ENCODE assay signal across 24 mouse cellular contexts in the genomic region with DNA sequence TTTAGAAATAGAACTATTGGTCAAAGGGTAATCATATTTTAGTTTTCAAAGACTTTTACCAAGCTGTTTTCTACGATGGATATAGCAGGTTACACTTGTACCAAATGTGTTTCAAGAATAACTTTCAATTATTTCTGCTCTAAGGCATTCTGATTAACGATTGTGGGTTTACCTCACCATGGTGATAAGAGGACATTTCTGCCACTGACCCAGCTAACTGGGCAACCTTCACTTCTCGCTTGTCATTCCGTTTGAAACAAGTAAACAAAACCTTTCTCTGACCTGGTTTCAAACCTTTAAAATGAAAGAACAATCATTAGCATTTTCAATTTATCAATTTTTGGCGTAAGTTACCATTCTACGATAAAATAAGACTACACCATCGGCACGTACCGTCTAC. TPM values are rescaled to one million over a fixed set of nuclear protein-coding genes. Genes with fewer than 3 reads are reported as not detected.
DNase-seq lines count a peak whose midpoint lies in the region; ATAC-seq and TF ChIP-seq lines count a peak whose summit lies in the region.
"Had no signal": no experiment of that assay in that cellular context is flagged by ENCODE, and none has a peak within 500 bp of the region (broad histone marks: within the 10 kb centered on the region; RNA-seq: fewer than 3 reads in every experiment).

No protein-coding gene starts in this region.

- no peaks in the 10 kb centered on the region for H3K36me3 ChIP-seq in liver, adult 2 months (ENCODE audit: control insufficient read depth, insufficient read depth, low read length)
- peaks cover 100% of the 10 kb centered on the region for H3K36me3 ChIP-seq in liver, embryonic 12.5 days
- peaks cover 37% of the 10 kb centered on the region for H3K36me3 ChIP-seq in midbrain, embryonic 11.5 days (ENCODE audit: control insufficient read depth, insufficient read depth, low read length)
- H3K36me3 ChIP-seq in midbrain, embryonic 15.5 days (replicated peaks) = no peaks in the 10 kb centered on the region
- peaks cover 76 to 95% of the 10 kb centered on the region in 2 experiments for H3K36me3 ChIP-seq in CH12.LX (replicated peaks in 1 of 2; ENCODE audit: control insufficient read depth in 1 of 2, insufficient read depth in 1 of 2, low read length in 1 of 2)

- no peaks in the 10 kb centered on the region for H3K4me1 ChIP-seq in liver, adult 2 months (ENCODE audit: control insufficient read depth, insufficient read depth, low read length)
- H3K4me1 ChIP-seq in liver, embryonic 12.5 days = no peaks in the 10 kb centered on the region
- H3K4me1 ChIP-seq in midbrain, embryonic 11.5 days (ENCODE audit: control insufficient read depth, insufficient read depth, low read length) = no peaks in the 10 kb centered on the region
- no peaks in the 10 kb centered on the region for H3K4me1 ChIP-seq in midbrain, embryonic 15.5 days
- H3K4me1 ChIP-seq in CH12.LX (ENCODE audit: control insufficient read depth in 1 of 2, insufficient read depth in 2 of 2) = no peaks in the 10 kb centered on the region

- dilution Hi-C loops in CH12.LX (cut with MboI; ENCODE audit: extremely low pct_ligation_motif_present, extremely low pct_unique_long_range_greater_than_20kb, low sequenced_read_pairs) = no loop called here

- H3K27ac ChIP-seq in liver, adult 2 months (replicated peaks; ENCODE audit: insufficient read depth, low read depth, low read length) = no peak overlapping the region
- no peak overlapping the region for H3K27ac ChIP-seq in liver, embryonic 12.5 days
- H3K27ac ChIP-seq in midbrain, embryonic 11.5 days (ENCODE audit: low read depth, low read length) = no peak overlapping the region
- no peak overlapping the region for H3K27ac ChIP-seq in midbrain, embryonic 15.5 days
- H3K27ac ChIP-seq in CH12.LX (ENCODE audit: insufficient read depth, low read depth) = no peak overlapping the region

- no peak overlapping the region for H3K4me3 ChIP-seq in liver, adult 2 months (ENCODE audit: insufficient read depth, low read depth, low read length)
- H3K4me3 ChIP-seq in liver, embryonic 12.5 days = no peak overlapping the region
- H3K4me3 ChIP-seq in midbrain, embryonic 11.5 days (ENCODE audit: low read depth, low read length) = no peak overlapping the region
- no peak overlapping the region for H3K4me3 ChIP-seq in midbrain, embryonic 15.5 days
- H3K4me3 ChIP-seq in CH12.LX (replicated peaks in 1 of 3; ENCODE audit: low read depth in 2 of 3, low read length in 2 of 3, poor library complexity in 1 of 3) = no peak overlapping the region

- WGBS in liver, adult 2 months = 61% methylated on average over 9 of the region's 9 CpGs
- WGBS in liver, embryonic 12.5 days (ENCODE audit: insufficient replicate concordance) = 93% methylated on average over 9 of the region's 9 CpGs
- 97% methylated on average over 9 of the region's 9 CpGs for WGBS in midbrain, embryonic 11.5 days
- WGBS in midbrain, embryonic 15.5 days = 92% methylated on average over 9 of the region's 9 CpGs

- H3K9me3 ChIP-seq in liver, embryonic 12.5 days (replicated peaks) = no peaks in the 10 kb centered on the region
- no peaks in the 10 kb centered on the region for H3K9me3 ChIP-seq in midbrain, embryonic 11.5 days (ENCODE audit: control insufficient read depth, low read length)
- no peaks in the 10 kb centered on the region for H3K9me3 ChIP-seq in midbrain, embryonic 15.5 days
- H3K9me3 ChIP-seq in CH12.LX (replicated peaks; ENCODE audit: low read length) = no peaks in the 10 kb centered on the region
- H3K9me3 ChIP-seq: G1E had no signal

- H3K9ac ChIP-seq in liver, adult 2 months (ENCODE audit: low read depth, low read length) = no peak overlapping the region
- no peak overlapping the region for H3K9ac ChIP-seq in liver, embryonic 12.5 days
- H3K9ac ChIP-seq in midbrain, embryonic 11.5 days (ENCODE audit: low read length) = no peak overlapping the region
- H3K9ac ChIP-seq in midbrain, embryonic 15.5 days = no peak overlapping the region
- no peak overlapping the region for H3K9ac ChIP-seq in CH12.LX (ENCODE audit: insufficient read depth, low read depth)

- no peaks in the 10 kb centered on the region for H3K79me2 ChIP-seq in liver, adult 2 months (ENCODE audit: control insufficient read depth, insufficient read depth, low read length)
- H3K79me2 ChIP-seq in CH12.LX (replicated peaks; ENCODE audit: control insufficient read depth, extremely low read depth, insufficient read depth, poor library complexity, severe bottlenecking) = peaks cover 31% of the 10 kb centered on the region

- H3K27me3 ChIP-seq in liver, adult 2 months (ENCODE audit: control insufficient read depth, insufficient read depth, low read length) = no peaks in the 10 kb centered on the region
- no peaks in the 10 kb centered on the region for H3K27me3 ChIP-seq in liver, embryonic 12.5 days (replicated peaks)
- no peaks in the 10 kb centered on the region for H3K27me3 ChIP-seq in midbrain, embryonic 11.5 days (ENCODE audit: control insufficient read depth, insufficient read depth, low read length)
- no peaks in the 10 kb centered on the region for H3K27me3 ChIP-seq in midbrain, embryonic 15.5 days (replicated peaks)
- H3K27me3 ChIP-seq in CH12.LX (replicated peaks) = no peaks in the 10 kb centered on the region
- H3K27me3 ChIP-seq: Patski had no signal

- no peak overlapping the region for H3K4me2 ChIP-seq in liver, embryonic 12.5 days
- no peak overlapping the region for H3K4me2 ChIP-seq in midbrain, embryonic 11.5 days
- H3K4me2 ChIP-seq in midbrain, embryonic 15.5 days = no peak overlapping the region
- H3K4me2 ChIP-seq in CH12.LX (ENCODE audit: insufficient read depth, low read depth, poor library complexity, severe bottlenecking) = no peak overlapping the region

- in situ Hi-C loops in CH12.LX (cut with MboI; ENCODE audit: low pct_ligation_motif_present, low pct_unique_long_range_greater_than_20kb, low sequenced_read_pairs) = no loop called here

- no peak for ATAC-seq in liver, embryonic 12.5 days
- no peak for ATAC-seq in midbrain, embryonic 11.5 days (ENCODE audit: low FRiP score)
- ATAC-seq in midbrain, embryonic 15.5 days (replicated peaks) = no peak
- ATAC-seq: activated CD4-positive, CD25-positive, alpha-beta regulatory T cell, adult 4 months; CD4-positive, CD25-positive, alpha-beta regulatory T cell, adult 4 months; Patski had no signal

- TF ChIP-seq RAD21 in CH12.LX (IDR thresholded peaks at IDR 0.05; ENCODE audit: low read depth, low read length) = no peak

- no peak for TF ChIP-seq EP300 in CH12.LX (IDR thresholded peaks at IDR 0.05; ENCODE audit: low read length)

- peak; percentile 60 for DNase-seq in liver, adult 2 months (ENCODE audit: extremely low read depth, low read depth, low spot score)
- DNase-seq in midbrain, embryonic 11.5 days (ENCODE audit: low spot score, missing footprints) = peak; percentile 81
- no peak for DNase-seq in CH12.LX (ENCODE audit: extremely low read depth)
- DNase-seq in left cerebral cortex, adult 8-10 months (ENCODE audit: low spot score in 2 of 2) = no peak
- DNase-seq: adrenal gland, adult 2 months; adrenal gland, adult 8-10 months; adrenal gland, postnatal 10 days; adrenal gland, postnatal 14 days; adrenal gland, postnatal 25 days; adrenal gland, postnatal 36 days; B cell, adult 2 months; cerebellum, adult 11 months; cerebellum, adult 11-12 months; cerebellum, adult 18-20 months; cerebellum, adult 2 months had no signal

- TF ChIP-seq CTCF in liver, adult 2 months (IDR thresholded peaks at IDR 0.05; ENCODE audit: low read depth, low read length) = no peak
- TF ChIP-seq CTCF in CH12.LX (conservative IDR thresholded peaks at IDR 0.05 in 1 of 2, IDR thresholded peaks at IDR 0.05 in 1 of 2; ENCODE audit: low read depth in 2 of 2, low read length in 2 of 2) = no peak

- TF ChIP-seq POLR2A in liver, adult 2 months (IDR thresholded peaks at IDR 0.05; ENCODE audit: extremely low read depth, insufficient read depth, low read length) = no peak
- TF ChIP-seq POLR2A in CH12.LX (IDR thresholded peaks at IDR 0.05; ENCODE audit: low read depth, low read length) = no peak

TF ChIP-seq in CH12.LX, 34 proteins besides CTCF, POLR2A, EP300 and RAD21 (continues in another document):
- TF ChIP-seq MYC (IDR thresholded peaks at IDR 0.05; ENCODE audit: low read depth, low read length) (no peak), POLR2AphosphoS2 (IDR thresholded peaks at IDR 0.05; ENCODE audit: low read depth, low read length) (0 out of 2 replicates have a peak, but pooled peaks have one; percentile 9)

RNA-seq across cellular contexts. Expression of gene Top2a, which starts 17.2 kb away (rescaled TPM):
- 1.8 and 4.2 TPM in 2 replicates for total RNA-seq in liver, adult 2 months (2014; rRNA removed)
- 0.22 and 0.31 TPM in 2 replicates for polyA plus RNA-seq in liver, adult 2 months (2012; rRNA removed)
- polyA plus RNA-seq in liver, embryonic 12.5 days (2016; fragmentation: Nextera tagmentation; extraction: Ambion mirVana) = 249 and 261 TPM in 2 replicates
- polyA plus RNA-seq in midbrain, embryonic 11.5 days (2014; fragmentation: Nextera tagmentation; extraction: Ambion mirVana) = 431 and 436 TPM in 2 replicates
- 31.8 and 33.9 TPM in 2 replicates for polyA plus RNA-seq in midbrain, embryonic 15.5 days (2015; fragmentation: Nextera tagmentation; extraction: Ambion mirVana)
- total RNA-seq in CH12.LX (2012; rRNA removed) = 400 and 420 TPM in 2 replicates
- total RNA-seq in CH12.LX (2014; rRNA removed) = 385 and 423 TPM in 2 replicates
- 422 and 444 TPM in 2 replicates for polyA plus RNA-seq in CH12.LX (2012; ENCODE audit: insufficient read length, low read depth)
- 1 to 10 TPM in 3 of 4 experiments, under 1 TPM in 1; 0.94 to 2.5 (median 1.4) TPM for total RNA-seq in left cerebral cortex, adult 8-10 months (2022)

RNA-seq across cellular contexts. Expression of gene Gjd3, which starts 24.0 kb away (rescaled TPM):
- total RNA-seq in liver, adult 2 months (2014; rRNA removed) = not detected in 2 replicates
- 0.11 TPM in 1 of 2 replicates, not detected in the other for polyA plus RNA-seq in liver, adult 2 months (2012; rRNA removed)
- polyA plus RNA-seq in liver, embryonic 12.5 days (2016; fragmentation: Nextera tagmentation; extraction: Ambion mirVana) = not detected in 2 replicates
- polyA plus RNA-seq in midbrain, embryonic 11.5 days (2014; fragmentation: Nextera tagmentation; extraction: Ambion mirVana) = not detected in 2 replicates
- 1.4 and 2.4 TPM in 2 replicates for polyA plus RNA-seq in midbrain, embryonic 15.5 days (2015; fragmentation: Nextera tagmentation; extraction: Ambion mirVana)
- 0.47 and 0.50 TPM in 2 replicates for total RNA-seq in CH12.LX (2012; rRNA removed)
- total RNA-seq in CH12.LX (2014; rRNA removed) = not detected in 2 replicates
- not detected in 2 replicates for polyA plus RNA-seq in CH12.LX (2012; ENCODE audit: insufficient read length, low read depth)
- total RNA-seq in left cerebral cortex, adult 8-10 months (2022) = 1 to 10 TPM; 1.2 to 1.8 (median 1.4) TPM
- total RNA-seq: adrenal gland, adult 18-20 months; adrenal gland, adult 2 months; adrenal gland, adult 8-10 months; adrenal gland, postnatal 14 days; adrenal gland, postnatal 25 days; adrenal gland, postnatal 36 days; G1E; MEL had no signal
- polyA plus RNA-seq: C2C12; CD4-positive, CD25-positive, alpha-beta regulatory T cell, adult 4 months; G1E had no signal

RNA-seq across cellular contexts. Expression of gene Igfbp4, which starts 34.3 kb away (rescaled TPM):
- 662 and 813 TPM in 2 replicates for total RNA-seq in liver, adult 2 months (2014; rRNA removed)
- 1,830 and 2,620 TPM in 2 replicates for polyA plus RNA-seq in liver, adult 2 months (2012; rRNA removed)
- polyA plus RNA-seq in liver, embryonic 12.5 days (2016; fragmentation: Nextera tagmentation; extraction: Ambion mirVana) = 236 TPM in 2 replicates
- polyA plus RNA-seq in midbrain, embryonic 11.5 days (2014; fragmentation: Nextera tagmentation; extraction: Ambion mirVana) = 207 and 209 TPM in 2 replicates
- 136 and 154 TPM in 2 replicates for polyA plus RNA-seq in midbrain, embryonic 15.5 days (2015; fragmentation: Nextera tagmentation; extraction: Ambion mirVana)
- 0.04 and 0.21 TPM in 2 replicates for total RNA-seq in CH12.LX (2012; rRNA removed)
- total RNA-seq in CH12.LX (2014; rRNA removed) = not detected in 2 replicates
- 0.16 and 0.20 TPM in 2 replicates for polyA plus RNA-seq in CH12.LX (2012; ENCODE audit: insufficient read length, low read depth)
- total RNA-seq in left cerebral cortex, adult 8-10 months (2022) = 10 to 100 TPM; 66.1 to 77.1 (median 71.3) TPM

Comparison
In these comparisons a context has a peak if more than half of its experiments do, and no peak if none do; other contexts are left out.
1. RNA of gene Top2a, which starts 17.2 kb away (polyA plus RNA-seq): 422 to 444 TPM in CH12.LX, 431 to 436 TPM in midbrain, embryonic 11.5 days, 249 to 261 TPM in liver, embryonic 12.5 days and 31.8 to 33.9 TPM in midbrain, embryonic 15.5 days; 0.22 to 0.31 TPM in liver, adult 2 months; every median in the first group is over 10 times any median in the second.
2. DNase-seq: peak in liver, adult 2 months (single experiment) and midbrain, embryonic 11.5 days (single experiment); none in CH12.LX (single experiment) and left cerebral cortex, adult 8-10 months (0 of 2).
3. RNA of gene Igfbp4, which starts 34.3 kb away (polyA plus RNA-seq): 1,830 to 2,620 TPM in liver, adult 2 months, 236 TPM in liver, embryonic 12.5 days, 207 to 209 TPM in midbrain, embryonic 11.5 days and 136 to 154 TPM in midbrain, embryonic 15.5 days; 0.16 to 0.20 TPM in CH12.LX; every median in the first group is over 100 times any median in the second.